Mouse (Mus musculus) intestine, embryonic 16.5 days (tissue): ENCODE measurements around the gene Slc12a8. TPM values are rescaled to one million over a fixed set of nuclear protein-coding genes. Genes with fewer than 3 reads are reported as not detected.

Experiments used
- ATAC-seq: fragments of 200-750 bp; cut with Nextera tagmentation; 2 replicates; pipeline ENCODE4 v1.8.0; 2017; ENCODE audit warnings: moderate TSS enrichment, moderate library complexity
- H3K27ac ChIP-seq: fragments of 300-500 bp; sonication (generic); 2 replicates; pipeline ENCODE4 v1.5.1; 2014; ENCODE audit warnings: mild to moderate bottlenecking, low read length
- H3K27me3 ChIP-seq: fragments of 300-500 bp; sonication (generic); replicated peaks from 2 replicates; pipeline ENCODE4 v1.6.1; 2014; ENCODE audit warnings: low read length, control low read depth, mixed read lengths; ENCODE audit not compliant: control insufficient read depth, insufficient read depth
- H3K36me3 ChIP-seq: fragments of 300-500 bp; sonication (generic); 2 replicates; pipeline ENCODE4 v1.6.1; 2014; ENCODE audit warnings: low read length, control low read depth; ENCODE audit not compliant: control insufficient read depth, insufficient read depth
- H3K4me1 ChIP-seq: fragments of 300-500 bp; sonication (generic); 2 replicates; pipeline ENCODE4 v1.6.1; 2014; ENCODE audit warnings: low read length, control low read depth, mixed read lengths; ENCODE audit not compliant: control insufficient read depth, insufficient read depth
- H3K4me2 ChIP-seq: fragments of 300-500 bp; sonication (generic); 2 replicates; pipeline ENCODE4 v1.6.1; 2014; ENCODE audit warnings: low read depth, low read length, control low read depth
- H3K4me3 ChIP-seq: fragments of 300-500 bp; sonication (generic); 2 replicates; pipeline ENCODE4 v1.5.1; 2014; ENCODE audit warnings: mild to moderate bottlenecking, low read length
- H3K9ac ChIP-seq: fragments of 300-500 bp; sonication (generic); 2 replicates; pipeline ENCODE4 v1.6.1; 2014; ENCODE audit warnings: low read depth, low read length
- H3K9me3 ChIP-seq: fragments of 300-500 bp; sonication (generic); 2 replicates; pipeline ENCODE4 v1.6.1; 2016; ENCODE audit warnings: low read length, control low read depth; ENCODE audit not compliant: control insufficient read depth
- WGBS: fragments of 180-500 bp; shearing (Covaris S2); extraction: QIAGEN DNeasy Blood & Tissue Kit; methylation state at CpG from one replicate; pipeline ENCODE4 v1.1.7; 2014; 5-methylcytosine and 5-hydroxymethylcytosine counted together
- polyA plus RNA-seq: library from polyadenylated mRNA; unstranded; fragments of >200 nt; fragmentation: Nextera tagmentation; extraction: Ambion mirVana; gene quantifications from 2 replicates; pipeline ENCODE4 v1.2.1, GENCODE M21; 2015

Gene Slc12a8
- polyA plus RNA-seq, 1 experiment from 2014 or later: 10.3 TPM

DNA sequence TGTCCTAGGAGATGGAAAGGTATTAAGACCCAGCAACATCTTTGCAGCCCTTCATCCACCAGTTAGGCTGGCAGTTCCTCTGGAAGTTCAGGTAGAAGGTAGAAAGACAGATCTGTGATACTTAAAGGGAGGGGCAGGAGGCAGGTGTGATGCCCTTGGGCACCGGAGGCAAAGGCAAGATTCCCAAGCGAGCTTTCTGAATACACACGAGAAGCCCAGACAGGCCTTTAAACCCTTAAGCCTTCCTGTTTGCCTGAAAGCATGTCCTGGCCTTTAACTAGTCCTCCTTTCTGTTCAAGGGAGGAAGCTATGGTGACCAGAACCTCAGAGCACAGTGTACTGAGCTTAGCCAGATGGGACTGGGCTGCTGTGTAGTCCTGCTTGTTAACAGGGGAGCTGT lies 165.5 kb downstream of the Slc12a8 start:
- Histone ChIP-seq H3K9me3 (no peaks in the 10 kb centered on the region), H3K27me3 (no peaks in the 10 kb centered on the region), H3K4me1 (peaks cover 15% of the 10 kb centered on the region), H3K4me3 (no peak overlapping the region), H3K4me2 (no peak overlapping the region), H3K36me3 (no peaks in the 10 kb centered on the region), H3K9ac (no peak overlapping the region), H3K27ac (no peak overlapping the region)
- no peak for ATAC-seq
- WGBS: 78% methylated on average over 3 of the region's 3 CpGs

DNA sequence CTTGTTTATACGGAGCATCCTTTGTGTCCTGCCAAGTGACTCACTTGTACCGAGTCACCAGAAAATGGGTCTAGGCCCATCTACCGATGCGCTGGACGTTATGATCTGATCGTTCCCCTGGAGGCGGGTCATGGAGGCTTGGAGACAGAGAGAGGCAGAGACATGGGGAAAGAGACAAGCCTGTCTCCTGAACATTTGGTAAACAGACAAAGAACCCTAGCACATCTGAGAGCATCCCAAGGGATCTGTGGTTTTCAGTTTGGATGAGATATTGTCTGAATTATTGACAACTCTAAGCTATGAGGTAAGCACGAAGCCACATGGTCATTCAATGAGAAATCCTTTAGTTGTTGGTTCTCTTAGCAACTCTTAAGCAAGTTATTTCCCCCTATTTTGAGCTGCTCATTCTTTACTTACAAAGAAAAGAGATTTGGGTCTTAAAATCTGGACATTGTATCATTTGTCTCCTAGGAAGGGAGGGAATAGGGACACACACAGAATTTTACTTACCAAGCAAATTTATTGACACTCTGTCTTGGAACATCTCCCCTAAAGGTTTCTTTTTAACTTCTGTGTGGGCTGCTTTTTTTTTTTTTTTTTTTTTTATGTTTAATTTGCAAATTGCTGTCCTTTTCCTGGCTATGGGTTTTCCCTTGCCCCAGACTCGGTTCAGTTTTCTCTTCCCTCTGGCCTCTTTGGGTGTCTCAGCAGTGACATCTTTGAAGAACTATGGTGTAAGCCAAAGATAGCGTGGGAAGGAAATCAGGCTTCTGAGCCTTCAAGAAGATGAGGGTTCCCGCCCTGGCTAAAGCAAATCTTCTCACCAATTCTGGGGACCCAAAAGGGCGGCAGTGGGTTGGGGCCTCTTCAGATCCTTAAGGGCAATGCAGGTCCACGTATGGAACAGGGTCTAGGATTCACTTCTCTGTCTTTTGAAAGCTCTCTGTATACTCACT lies 166.4 kb downstream of the Slc12a8 start:
- WGBS: 67% methylated on average over 13 of the region's 13 CpGs
- Histone ChIP-seq H3K36me3 (no peaks in the 10 kb centered on the region), H3K4me3 (peak overlapping the region; percentile 88), H3K4me2 (peak overlapping the region; percentile 97), H3K4me1 (peaks cover 20% of the 10 kb centered on the region), H3K27ac (peak overlapping the region; percentile 79), H3K27me3 (no peaks in the 10 kb centered on the region), H3K9ac (peak overlapping the region; percentile 92), H3K9me3 (no peaks in the 10 kb centered on the region)
- peak; percentile 53; the same call in 1 of the 2 replicates for ATAC-seq

- WGBS: 2% methylated on average over 53 of the region's 57 CpGs
- Histone ChIP-seq H3K4me3 (peak within 1 kb of the TSS; percentile 88), H3K27me3 (no peaks in the 10 kb centered on the region), H3K9me3 (no peaks in the 10 kb centered on the region), H3K27ac (peak within 1 kb of the TSS; percentile 79), H3K4me1 (peaks cover 20% of the 10 kb centered on the region), H3K4me2 (peak within 1 kb of the TSS; percentile 97), H3K36me3 (no peaks in the 10 kb centered on the region), H3K9ac (peak within 1 kb of the TSS; percentile 92)
- ATAC-seq: peak; percentile 91
Observed at GRCm38 (mm10) chr16:33684162-33684702, 167.1 kb downstream of the Slc12a8 start, which contains the start of gene Heg1. Gene Heg1, plus strand, starts transcription at chr16:33684370.

- peak overlapping the region; percentile 79 for H3K27ac ChIP-seq
- H3K9ac ChIP-seq: peak overlapping the region; percentile 92
- 2% methylated on average over 44 of the region's 46 CpGs for WGBS
- H3K4me1 ChIP-seq: peaks cover 20% of the 10 kb centered on the region
- H3K9me3 ChIP-seq: no peaks in the 10 kb centered on the region
- ATAC-seq: peak; percentile 34
- no peaks in the 10 kb centered on the region for H3K36me3 ChIP-seq
- peak overlapping the region; percentile 88 for H3K4me3 ChIP-seq
- H3K4me2 ChIP-seq: peak overlapping the region; percentile 97
- no peaks in the 10 kb centered on the region for H3K27me3 ChIP-seq
Observed at GRCm38 (mm10) chr16:33684703-33685701, 167.9 kb downstream of the Slc12a8 start.

GRCm38 (mm10) chr16:33686056-33686455 lies 168.9 kb downstream of the Slc12a8 start:
- H3K4me3 ChIP-seq: peak overlapping the region; percentile 88
- H3K4me1 ChIP-seq: peaks cover 20% of the 10 kb centered on the region
- no peaks in the 10 kb centered on the region for H3K27me3 ChIP-seq
- no peak overlapping the region for H3K27ac ChIP-seq
- peak overlapping the region; percentile 97 for H3K4me2 ChIP-seq
- peak overlapping the region; percentile 92; the same call in 1 of the 2 replicates for H3K9ac ChIP-seq
- ATAC-seq: no peak
- H3K36me3 ChIP-seq: no peaks in the 10 kb centered on the region
- 62% methylated on average over 1 of the region's 1 CpGs for WGBS
- no peaks in the 10 kb centered on the region for H3K9me3 ChIP-seq

GRCm38 (mm10) chr16:33687724-33688123 lies 170.6 kb downstream of the Slc12a8 start:
- Histone ChIP-seq H3K4me1 (peaks cover 20% of the 10 kb centered on the region), H3K27me3 (no peaks in the 10 kb centered on the region), H3K27ac (no peak overlapping the region), H3K4me2 (peak overlapping the region; percentile 97; the same call in 1 of the 2 replicates), H3K9me3 (no peaks in the 10 kb centered on the region), H3K9ac (peak overlapping the region; percentile 47; the same call in 1 of the 2 replicates), H3K36me3 (no peaks in the 10 kb centered on the region), H3K4me3 (no peak overlapping the region)
- WGBS: 71% methylated on average over 3 of the region's 3 CpGs
- ATAC-seq: no peak

- Histone ChIP-seq H3K36me3 (no peaks in the 10 kb centered on the region), H3K4me1 (peaks cover 15% of the 10 kb centered on the region), H3K27ac (no peak overlapping the region), H3K4me3 (no peak overlapping the region), H3K9ac (no peak overlapping the region), H3K27me3 (no peaks in the 10 kb centered on the region), H3K9me3 (no peaks in the 10 kb centered on the region), H3K4me2 (no peak overlapping the region)
- ATAC-seq: no peak
- WGBS: 77% methylated on average over 6 of the region's 6 CpGs
Observed at GRCm38 (mm10) chr16:33690975-33691747, 174.0 kb downstream of the Slc12a8 start.

DNA sequence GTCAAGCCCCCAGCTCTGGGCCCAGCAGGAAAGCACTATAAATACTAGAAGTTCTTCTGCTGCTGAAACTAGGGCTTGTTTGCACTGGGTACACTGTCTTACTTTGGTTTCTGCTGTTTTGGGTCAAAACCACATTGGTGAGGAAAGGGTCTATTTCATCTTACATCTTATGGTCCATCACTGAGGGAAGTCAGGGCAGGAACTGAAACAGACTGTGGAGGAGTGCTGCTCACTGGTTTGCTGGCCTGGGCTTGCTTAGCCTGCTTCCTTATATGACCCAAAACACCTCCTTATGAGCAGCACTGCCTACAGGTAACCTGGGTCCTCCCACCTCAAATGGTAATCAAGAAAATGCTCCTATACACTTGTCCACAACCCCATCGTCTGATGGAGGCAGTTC lies 176.4 kb downstream of the Slc12a8 start:
- no peak for ATAC-seq
- 80% methylated on average over 1 of the region's 1 CpGs for WGBS
- Histone ChIP-seq H3K4me1 (peaks cover 18% of the 10 kb centered on the region), H3K9me3 (no peaks in the 10 kb centered on the region), H3K27me3 (no peaks in the 10 kb centered on the region), H3K4me2 (no peak overlapping the region), H3K9ac (no peak overlapping the region), H3K36me3 (no peaks in the 10 kb centered on the region), H3K4me3 (no peak overlapping the region), H3K27ac (no peak overlapping the region)
